Mouse (Mus musculus) right cerebral cortex, adult 18-20 months (tissue): ENCODE data around the gene Bcar3.
A peak's percentile ranks its signal among the peaks of the same experiment; 100 is the strongest.
"Not testable (repeated sequence)": the region's sequence is repeated elsewhere in the genome, so short reads cannot be mapped to it uniquely, and the experiment has no call there.

ENCODE experiments used
- DNase-seq: peaks from one replicate; pipeline ENCODE4 v3.0.0; 2022; ENCODE audit warnings: mixed read lengths

Bcar3 gene

DNA sequence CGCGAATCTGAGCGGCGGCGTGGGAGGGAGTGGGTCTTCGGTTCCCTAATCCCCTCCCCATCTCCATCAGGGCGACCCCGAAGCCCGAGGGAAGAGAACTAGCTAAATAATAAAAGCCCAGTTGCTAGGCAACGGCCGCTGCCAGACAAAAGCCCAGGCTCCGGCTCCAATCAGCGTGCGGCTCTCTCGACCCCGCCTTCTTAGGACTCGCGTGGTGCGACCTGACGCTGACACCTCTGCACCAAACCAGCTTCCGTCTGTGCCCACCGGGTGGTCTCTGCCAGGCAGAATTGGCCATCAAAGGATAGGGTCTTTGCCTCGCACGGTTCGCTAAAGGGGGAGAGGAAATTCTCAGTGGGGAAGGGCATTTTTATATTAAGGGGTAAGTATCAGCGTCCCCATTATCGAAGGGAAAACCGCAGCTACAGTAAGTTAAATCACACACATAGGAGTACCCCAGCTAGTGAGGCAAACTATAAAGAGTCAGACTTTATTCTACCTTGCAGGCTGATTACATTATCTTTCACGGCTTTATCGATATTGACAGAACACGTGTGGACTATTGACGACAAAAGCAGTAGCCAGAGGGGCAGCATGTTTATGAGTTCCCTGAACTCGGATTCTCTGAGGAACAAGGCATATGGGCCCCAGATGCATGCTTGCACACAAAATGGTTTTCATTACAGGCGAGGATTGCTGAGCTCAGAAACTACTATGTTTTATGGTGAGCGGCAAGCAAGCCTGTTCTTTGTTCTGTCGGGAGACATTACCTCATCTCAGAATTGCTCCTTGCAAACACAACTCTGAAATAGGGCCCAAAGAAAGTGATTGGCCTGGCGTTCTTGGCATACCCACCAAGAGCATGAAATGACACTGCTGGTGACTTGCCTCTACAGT, at the start of gene Bcar3:
TSS of gene Bcar3 (plus strand) at position 183 of the 897 bp plus-strand sequence.
- peak; percentile 95 for DNase-seq

DNA sequence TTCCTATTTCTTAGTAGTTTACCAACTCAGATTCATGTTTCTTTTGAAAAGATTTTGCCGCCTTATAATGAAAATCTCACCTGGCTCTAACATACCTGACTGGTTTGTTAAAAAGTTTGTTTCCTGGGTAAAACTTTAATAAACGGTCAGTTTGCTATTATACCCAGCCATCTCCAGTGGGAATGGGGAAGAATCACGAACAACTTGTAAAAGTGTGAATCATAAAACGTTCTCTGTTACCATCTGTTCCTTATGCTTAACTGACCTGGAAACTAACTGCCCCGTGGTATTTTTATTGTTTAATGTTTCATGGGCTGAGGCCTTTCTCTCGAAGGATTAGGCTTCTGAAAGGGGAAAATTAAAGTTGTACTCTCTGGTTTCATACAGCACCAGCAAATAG, 49.2 kb upstream of the Bcar3 start:
- DNase-seq = no peak

DNA sequence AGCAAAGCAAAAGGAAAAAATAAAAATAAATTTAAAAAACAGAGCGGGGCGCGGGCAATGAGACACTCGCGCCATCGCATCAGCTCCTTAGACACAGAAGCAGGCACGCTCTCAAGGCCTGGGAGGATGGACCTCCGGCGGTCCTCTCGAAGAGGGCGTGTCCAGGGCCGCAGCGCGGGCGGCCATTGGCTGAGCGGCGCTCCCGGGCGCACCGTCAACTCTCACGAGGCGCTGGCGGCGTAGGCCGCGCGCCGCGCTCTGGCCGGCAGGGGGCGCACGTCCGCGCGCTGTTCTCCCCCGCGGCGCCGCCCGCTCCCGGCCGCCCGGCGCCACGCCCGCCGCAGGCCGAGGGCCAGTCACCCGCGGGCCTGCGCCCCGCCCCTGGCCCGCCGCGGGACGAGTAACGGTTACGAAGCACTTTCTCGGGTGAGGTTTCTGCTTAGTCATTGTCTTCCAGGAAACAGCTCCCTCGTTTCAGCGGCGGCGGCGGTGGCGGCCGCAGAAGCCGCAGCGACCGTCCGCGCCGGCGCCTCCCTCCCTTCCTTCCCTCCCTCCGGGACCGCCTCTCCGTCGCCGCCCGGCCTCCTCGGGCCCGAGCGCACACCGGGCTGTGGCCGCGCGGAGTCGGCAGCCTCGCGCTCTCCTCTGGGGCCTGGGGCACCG, 48.6 kb upstream of the Bcar3 start, which contains the start of gene Gclm:
TSS of gene Gclm (plus strand) at position 343 of the 663 bp plus-strand sequence.
- DNase-seq = peak; percentile 95

DNA sequence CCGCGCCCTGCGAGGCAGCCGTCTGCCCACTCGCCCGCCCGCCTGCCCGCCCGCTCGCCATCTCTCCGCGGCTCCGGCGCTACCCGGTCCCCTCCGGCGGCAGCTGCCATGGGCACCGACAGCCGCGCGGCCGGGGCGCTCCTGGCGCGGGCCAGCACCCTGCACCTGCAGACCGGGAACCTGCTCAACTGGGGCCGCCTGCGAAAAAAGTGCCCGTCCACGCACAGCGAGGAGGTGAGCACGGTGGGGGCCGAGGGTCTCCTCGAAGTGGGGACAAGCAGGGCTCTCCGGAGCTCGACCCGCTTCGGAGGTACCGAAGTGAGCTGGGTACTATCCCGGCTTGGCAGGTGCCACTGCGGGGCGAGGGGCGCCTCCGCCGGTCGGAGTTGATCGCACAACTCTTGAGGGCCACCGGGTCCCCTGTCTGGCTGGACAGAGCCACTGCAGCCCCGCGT, 48.0 kb upstream of the Bcar3 start:
- DNase-seq = no peak

DNA sequence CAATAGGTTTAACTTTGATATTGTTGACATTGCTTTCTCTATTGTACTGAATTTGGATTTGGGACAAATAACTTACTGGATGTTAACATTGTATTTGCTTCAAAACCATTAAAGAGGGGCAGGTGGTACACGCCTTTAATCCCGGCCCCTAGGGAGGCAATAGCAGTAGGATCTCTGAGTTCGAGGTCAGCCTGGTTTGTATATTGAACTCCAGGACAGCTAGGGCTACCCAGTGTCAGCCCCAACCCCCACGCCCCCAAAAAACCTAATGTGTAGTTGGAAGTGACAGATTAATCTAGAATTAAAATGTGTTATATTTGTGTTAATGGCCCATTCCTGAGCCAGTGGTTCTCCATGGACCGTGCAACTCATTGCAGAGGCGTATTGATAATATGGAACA, 47.5 kb upstream of the Bcar3 start:
- no peak for DNase-seq

DNA sequence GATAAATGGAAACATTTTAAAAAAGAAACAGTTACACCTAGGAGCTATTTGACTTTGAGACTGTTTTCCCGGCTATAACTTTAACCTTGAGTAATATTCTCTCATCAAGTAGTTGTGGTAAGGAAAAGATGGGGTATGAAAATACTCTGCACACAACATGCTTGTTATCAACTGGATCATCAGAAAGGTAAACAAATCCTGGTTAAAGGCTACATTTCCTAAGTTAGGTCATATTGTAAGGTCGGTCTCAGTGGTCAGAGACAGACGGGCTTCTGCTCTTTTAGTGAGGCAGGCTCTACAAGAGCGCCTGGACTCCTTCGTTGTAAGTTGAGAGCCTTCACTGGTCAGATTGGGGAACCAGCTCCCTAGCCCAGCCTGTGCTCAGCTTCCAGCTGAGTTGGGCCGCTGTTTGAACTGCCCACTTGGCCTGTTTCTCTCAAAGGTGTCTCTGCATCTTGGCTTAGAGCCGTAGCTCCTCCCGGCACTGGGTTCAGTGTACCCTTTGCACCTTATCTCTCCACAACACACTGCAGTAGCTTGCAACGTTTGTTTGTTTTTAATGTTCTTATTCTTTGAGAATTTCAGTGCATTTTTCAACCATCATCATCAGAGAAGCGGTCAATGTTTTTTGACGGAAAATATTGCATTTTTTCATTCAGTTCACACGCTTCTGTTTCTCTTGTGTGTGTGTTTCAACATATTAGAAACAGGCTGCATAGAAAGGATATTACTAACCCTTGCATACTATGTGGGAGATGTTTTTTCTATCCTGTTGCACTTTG, 46.8 kb upstream of the Bcar3 start:
- DNase-seq = no peak

DNA sequence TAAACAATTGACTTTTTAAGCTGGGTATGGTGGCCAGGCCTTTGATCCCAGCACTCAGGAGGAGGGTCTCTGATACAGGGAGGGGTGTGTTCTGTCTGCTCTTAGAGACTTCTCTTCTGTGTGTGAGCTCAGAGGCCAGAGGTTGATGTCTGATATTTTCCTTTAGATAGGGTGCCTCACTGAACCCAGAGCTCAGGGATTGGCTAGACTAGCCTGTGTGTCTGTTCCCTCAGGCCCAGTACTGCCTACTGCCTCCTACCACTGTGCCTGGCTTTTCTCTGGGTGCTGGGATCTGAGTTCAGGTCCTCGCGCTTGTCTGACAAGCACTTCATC, 46.2 kb upstream of the Bcar3 start:
- DNase-seq = no peak

DNA sequence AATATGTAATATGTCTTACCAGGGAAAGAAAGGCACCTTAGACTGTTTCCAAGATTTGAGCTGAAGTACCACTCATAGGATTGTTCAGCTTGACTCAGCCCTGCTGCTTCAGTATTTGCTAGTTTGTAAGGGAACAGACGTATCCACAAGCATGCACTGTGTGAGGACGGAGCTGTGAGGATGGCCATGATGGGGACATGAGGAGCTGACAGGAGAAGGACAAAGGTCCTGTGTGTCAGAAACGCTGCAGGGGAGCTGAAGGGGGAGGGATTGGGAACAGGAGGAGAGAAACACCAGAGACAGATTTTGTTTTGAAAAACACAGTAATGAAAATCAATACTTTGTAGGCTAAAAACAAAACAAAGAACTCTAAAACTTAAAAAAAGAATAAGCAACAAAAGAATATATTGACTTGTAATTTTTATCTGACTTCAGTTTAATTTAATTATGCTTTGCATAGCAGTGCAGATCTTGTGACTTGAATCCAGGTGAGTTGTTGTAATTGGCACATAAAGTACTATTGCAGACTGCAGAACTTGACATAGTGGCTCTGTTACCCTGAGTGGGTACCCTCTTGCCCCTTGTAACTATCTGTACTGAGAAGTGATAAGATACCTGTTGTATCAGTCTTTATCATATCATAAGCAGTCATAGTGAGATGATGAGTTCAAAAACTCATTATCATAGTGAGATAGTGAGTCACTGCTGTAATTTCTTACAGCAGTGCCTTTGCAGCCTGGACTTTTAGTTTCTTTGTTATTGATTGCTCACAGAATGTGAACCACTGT, 41.3 kb upstream of the Bcar3 start:
- DNase-seq = no peak

DNA sequence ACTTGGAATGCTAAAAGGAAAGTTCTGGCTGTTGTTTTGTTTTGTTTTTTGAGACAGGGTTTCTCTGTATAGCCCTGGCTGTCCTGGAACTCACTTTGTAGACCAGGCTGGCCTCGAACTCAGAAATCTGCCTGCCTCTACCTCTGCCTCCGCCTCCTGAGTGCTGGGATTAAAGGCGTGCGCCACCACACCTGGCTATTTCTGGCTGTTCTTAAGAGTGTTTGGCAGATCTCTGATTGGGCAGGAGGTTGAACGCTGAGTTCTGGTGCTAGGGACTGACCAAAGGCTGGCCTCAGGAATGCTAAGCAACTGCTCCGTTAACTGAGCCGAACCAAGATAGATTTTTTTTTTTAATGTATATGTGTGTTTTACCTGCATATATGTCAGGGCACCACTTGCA, 39.9 kb upstream of the Bcar3 start:
- not testable (repeated sequence) for DNase-seq

GRCm38 (mm10) chr3:122269986-122270385, 23.9 kb upstream of the Bcar3 start:
- no peak for DNase-seq

GRCm38 (mm10) chr3:122272565-122272964, 21.4 kb upstream of the Bcar3 start:
- DNase-seq = not testable (repeated sequence)

DNA sequence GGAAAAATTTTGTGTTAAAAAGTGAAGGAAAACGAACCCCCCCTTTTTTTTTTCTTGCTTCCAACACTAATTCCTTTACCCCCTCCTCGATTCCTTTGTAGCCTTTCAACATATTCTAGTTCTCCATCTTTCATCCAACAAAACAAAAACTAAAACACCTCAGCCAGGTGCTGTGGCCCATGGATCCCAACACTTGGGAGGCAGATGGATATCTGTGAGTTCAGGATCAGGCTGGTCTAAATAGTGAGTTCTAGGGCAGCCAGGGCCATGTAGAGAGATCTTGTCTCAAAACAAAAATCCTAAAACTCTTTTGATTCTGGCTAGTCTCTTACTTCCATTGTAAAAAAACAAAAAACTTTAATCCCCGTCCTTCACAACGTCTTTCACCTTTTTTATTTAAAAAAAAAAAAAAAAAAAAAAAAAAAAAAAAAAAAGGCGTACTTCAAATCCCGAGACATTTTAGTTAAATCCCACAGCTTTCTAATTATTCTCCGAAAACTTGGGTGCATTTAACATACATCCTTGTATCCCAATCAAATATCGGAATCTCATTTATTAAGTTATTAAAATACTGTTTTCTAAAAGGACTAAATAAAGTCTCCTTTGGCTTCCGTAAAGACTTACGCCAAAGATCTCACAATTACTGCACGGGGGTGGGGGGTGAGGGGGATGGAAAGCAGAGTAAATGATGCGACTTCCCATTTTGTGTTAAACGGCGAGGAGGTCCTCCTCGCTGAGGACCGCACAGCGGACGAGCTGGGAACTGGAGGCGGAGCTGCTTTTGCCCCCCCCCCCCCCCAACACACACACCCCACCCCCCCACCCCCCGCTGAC, 20.3 kb upstream of the Bcar3 start:
- no peak for DNase-seq

DNA sequence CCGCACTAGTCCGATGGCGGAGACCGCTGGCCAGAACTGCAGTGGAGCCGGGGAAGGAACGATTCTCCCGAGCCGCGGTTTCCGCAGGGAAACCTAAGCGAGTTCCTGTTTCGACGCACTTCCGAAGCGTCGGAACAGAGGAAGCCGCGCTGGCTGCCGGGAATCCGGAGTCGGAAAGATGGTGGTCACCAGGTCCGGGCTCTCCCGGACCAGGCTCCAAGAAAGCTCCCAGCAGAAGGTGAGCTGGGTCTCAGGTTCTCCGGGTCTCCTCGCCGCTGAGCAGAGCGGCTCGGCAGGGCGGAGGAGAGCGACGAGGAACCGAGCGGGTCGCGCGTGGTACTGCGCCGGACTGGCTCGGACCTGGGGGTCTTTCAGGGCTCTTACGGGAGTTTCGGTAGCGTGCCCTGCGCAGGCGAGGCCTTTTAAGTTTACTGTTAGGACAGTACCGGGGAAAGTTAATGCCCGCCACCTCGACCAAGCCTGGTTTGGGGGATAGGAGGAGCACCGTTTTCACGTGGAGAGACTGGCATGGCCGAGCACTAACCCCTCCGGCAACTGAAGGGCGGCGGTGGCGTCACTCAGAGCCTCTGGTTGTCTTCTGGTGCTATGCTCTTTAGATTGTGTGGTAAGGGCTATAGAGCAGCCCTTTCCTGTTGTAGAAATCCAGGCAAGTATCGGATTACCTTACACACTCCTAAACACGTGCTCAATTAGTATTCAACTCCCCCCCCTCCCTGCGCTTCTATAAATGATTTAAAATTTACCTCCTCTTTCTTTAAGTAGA, 19.5 kb upstream of the Bcar3 start, which contains the start of gene Dnttip2:
TSS of gene Dnttip2 (plus strand) at position 148 of the 784 bp plus-strand sequence.
- DNase-seq = peak; percentile 94

- DNase-seq = no peak
Measured at GRCm38 (mm10) chr3:122275111-122275510, 18.8 kb upstream of the Bcar3 start.

GRCm38 (mm10) chr3:122287195-122287594, 6.7 kb upstream of the Bcar3 start:
- DNase-seq = no peak

DNA sequence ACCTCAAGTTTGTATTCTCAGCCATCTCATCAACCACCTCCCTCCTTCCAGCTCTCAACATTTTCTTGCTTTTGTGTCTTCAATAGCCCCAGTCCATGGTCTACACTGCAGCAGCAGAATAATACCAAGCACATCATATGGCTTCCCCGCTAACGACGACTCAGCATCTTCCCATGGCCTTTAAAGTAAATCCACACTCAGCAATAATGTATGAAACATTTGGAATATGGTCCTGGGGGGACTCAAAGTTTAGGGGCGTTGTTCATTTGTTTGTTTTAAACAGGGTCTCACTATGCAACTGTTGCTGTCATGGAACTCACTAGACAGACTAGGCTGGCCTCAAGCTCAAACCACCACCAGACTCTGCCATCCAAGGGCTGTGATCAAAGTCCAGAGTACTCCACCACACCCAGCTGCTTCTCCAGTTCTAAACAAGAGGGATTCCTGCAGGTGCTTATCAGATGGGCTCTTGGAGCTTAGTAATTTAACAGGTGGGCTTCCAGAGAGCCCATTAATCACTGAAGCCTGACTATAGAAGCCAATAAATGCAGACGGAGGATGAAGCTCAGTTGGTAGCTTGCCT, 5.2 kb upstream of the Bcar3 start:
- DNase-seq = no peak

DNA sequence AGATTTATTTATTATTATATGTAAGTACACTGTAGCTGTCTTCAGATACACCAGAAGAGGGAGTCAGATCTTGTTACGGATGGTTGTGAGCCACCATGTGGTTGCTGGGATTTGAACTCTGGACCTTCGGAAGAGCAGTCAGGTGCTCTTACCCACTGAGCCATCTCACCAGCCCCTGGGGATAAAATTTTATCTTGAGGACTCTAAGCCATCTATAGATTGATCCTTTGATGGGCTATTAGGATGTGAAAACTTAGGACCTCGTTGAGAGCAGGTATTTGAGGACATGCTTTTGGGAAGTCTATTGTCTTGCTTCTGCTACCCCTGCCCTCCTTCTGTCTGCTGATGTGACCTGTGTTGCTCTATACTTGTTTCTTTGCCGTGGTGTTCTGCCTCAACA, 4.6 kb upstream of the Bcar3 start:
- not testable (repeated sequence) for DNase-seq

- no peak for DNase-seq
Measured at GRCm38 (mm10) chr3:122290696-122291095, 3.2 kb upstream of the Bcar3 start.

DNA sequence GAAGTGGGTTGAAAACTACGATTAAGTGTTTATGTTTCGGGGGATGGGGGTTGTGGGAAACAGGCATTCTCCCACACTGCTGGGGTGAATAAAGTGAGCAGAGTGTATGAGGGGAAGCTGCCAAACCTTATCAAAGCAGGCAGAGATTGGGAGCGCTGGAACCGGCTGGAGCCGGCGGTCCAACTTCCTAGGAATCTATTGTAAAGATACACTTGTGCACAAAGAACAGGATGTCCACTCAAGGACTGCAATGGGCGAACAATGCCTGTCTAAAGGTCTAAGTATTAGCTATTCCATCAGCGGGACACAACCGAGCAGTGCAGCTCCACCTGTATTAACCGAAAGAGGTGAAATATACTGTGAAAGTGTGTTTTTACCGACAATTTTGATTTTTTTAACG, 2.1 kb upstream of the Bcar3 start:
- no peak for DNase-seq
